Mouse (Mus musculus) midbrain, embryonic 14.5 days (tissue): ENCODE data around the gene D5Ertd579e. TPM values are rescaled to one million over a fixed set of nuclear protein-coding genes. Genes with fewer than 3 reads are reported as not detected.

Source experiments
- ATAC-seq: fragments of 200-750 bp; cut with Nextera tagmentation; 2 replicates; pipeline ENCODE4 v1.8.0; 2017; ENCODE audit warnings: moderate number of reproducible peaks, moderate library complexity; ENCODE audit not compliant: low FRiP score, low TSS enrichment
- DNase-seq: peaks from one replicate; pipeline ENCODE4 v3.0.0-alpha.2; 2015
- H3K27ac ChIP-seq: fragments of 300-500 bp; sonication (generic); replicated peaks from 2 replicates; pipeline ENCODE4 v1.5.1; 2014; ENCODE audit warnings: mild to moderate bottlenecking, low read depth, low read length, moderate library complexity
- H3K27me3 ChIP-seq: fragments of 300-500 bp; sonication (generic); 2 replicates; pipeline ENCODE4 v1.6.1; 2014; ENCODE audit warnings: low read length, control low read depth, mixed read lengths; ENCODE audit not compliant: control insufficient read depth, insufficient read depth
- H3K36me3 ChIP-seq: fragments of 300-500 bp; sonication (generic); 2 replicates; pipeline ENCODE4 v1.6.1; 2014; ENCODE audit warnings: low read length, control low read depth; ENCODE audit not compliant: control insufficient read depth, insufficient read depth
- H3K4me1 ChIP-seq: fragments of 300-500 bp; sonication (generic); 2 replicates; pipeline ENCODE4 v1.6.1; 2014; ENCODE audit warnings: mild to moderate bottlenecking, antibody characterized with exemption, low read length, control low read depth; ENCODE audit not compliant: control insufficient read depth, insufficient read depth
- H3K4me2 ChIP-seq: fragments of 300-500 bp; sonication (generic); 2 replicates; pipeline ENCODE4 v1.6.1; 2014; ENCODE audit warnings: mild to moderate bottlenecking, low read length, moderate library complexity
- H3K4me3 ChIP-seq: fragments of 300-500 bp; sonication (generic); replicated peaks from 2 replicates; pipeline ENCODE4 v1.5.1; 2014; ENCODE audit warnings: low read depth, low read length
- H3K9ac ChIP-seq: fragments of 300-500 bp; sonication (generic); replicated peaks from 2 replicates; pipeline ENCODE4 v1.6.1; 2014; ENCODE audit warnings: mild to moderate bottlenecking, low read length, moderate library complexity
- H3K9me3 ChIP-seq: fragments of 300-500 bp; sonication (generic); 2 replicates; pipeline ENCODE4 v1.6.1; 2016; ENCODE audit warnings: low read length, control low read depth, mixed read lengths; ENCODE audit not compliant: control insufficient read depth
- WGBS: fragments of 180-500 bp; shearing (Covaris S2); extraction: QIAGEN DNeasy Blood & Tissue Kit; methylation state at CpG from one replicate; pipeline ENCODE4 v1.1.7; 2014; 5-methylcytosine and 5-hydroxymethylcytosine counted together
- polyA plus RNA-seq: library from polyadenylated mRNA; unstranded; fragments of >200 nt; fragmentation: Nextera tagmentation; extraction: Ambion mirVana; gene quantifications from 2 replicates; pipeline ENCODE4 v1.2.1, GENCODE M21; 2014

Gene D5Ertd579e
- polyA plus RNA-seq = 38.8 and 53.7 TPM in 2 replicates

DNA sequence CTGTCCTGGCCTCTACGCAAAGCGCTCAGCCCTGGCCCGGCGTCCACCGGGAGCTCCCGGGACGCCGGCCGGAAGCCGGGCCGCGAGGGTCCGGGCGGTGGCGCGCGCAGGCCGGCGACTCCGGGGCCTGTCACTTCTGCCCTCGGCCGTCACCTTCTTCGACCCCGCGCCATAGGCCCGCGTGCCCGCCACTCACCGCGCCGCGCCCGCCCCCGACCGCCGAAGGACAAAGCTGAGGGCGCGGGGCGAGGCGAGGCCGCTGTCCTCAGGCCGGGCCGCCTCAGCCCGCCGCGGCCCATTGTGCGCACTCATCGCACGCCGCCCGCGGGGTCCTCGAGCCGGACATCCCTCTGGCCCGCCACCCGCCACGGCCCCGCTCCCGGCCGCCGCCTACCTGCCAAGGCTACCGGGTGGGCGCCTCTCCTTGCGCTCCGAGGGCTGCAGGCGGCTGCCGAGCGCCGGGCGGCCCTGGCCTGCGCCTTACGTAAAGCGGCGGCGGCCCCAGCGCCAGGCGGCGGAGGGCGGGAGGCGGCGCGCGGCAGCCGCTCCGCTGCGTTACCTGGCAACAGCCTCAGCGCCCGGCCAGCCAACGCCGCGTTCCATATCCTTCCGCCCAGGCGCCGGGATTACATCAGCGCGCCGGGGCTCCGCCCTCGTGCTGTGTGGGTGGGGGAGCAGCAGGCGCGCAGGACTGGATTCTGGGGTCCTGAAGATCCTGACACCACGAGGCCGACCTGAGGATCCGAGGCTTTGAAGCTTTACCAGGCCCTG, at the start of gene D5Ertd579e:
Gene D5Ertd579e, minus strand, starts transcription at position 564 of the 771 bp plus-strand sequence.
- H3K36me3 ChIP-seq = no peaks in the 10 kb centered on the region
- ATAC-seq = peak; percentile 96
- H3K27ac ChIP-seq = peak within 1 kb of the TSS; percentile 93
- under 1% methylated on average over 93 of the region's 104 CpGs for WGBS
- peak; percentile 97 for DNase-seq
- no peaks in the 10 kb centered on the region for H3K27me3 ChIP-seq
- peak within 1 kb of the TSS; percentile 78 for H3K4me3 ChIP-seq
- no peaks in the 10 kb centered on the region for H3K9me3 ChIP-seq
- H3K9ac ChIP-seq = peak within 1 kb of the TSS; percentile 81
- H3K4me1 ChIP-seq = peaks cover 11% of the 10 kb centered on the region
- H3K4me2 ChIP-seq = peak within 1 kb of the TSS; percentile 82

GRCm38 (mm10) chr5:36742126-36742848, 46.5 kb upstream of the D5Ertd579e start:
- Histone ChIP-seq H3K4me1 (peaks cover 7% of the 10 kb centered on the region), H3K36me3 (no peaks in the 10 kb centered on the region), H3K4me2 (no peak overlapping the region), H3K9me3 (no peaks in the 10 kb centered on the region), H3K4me3 (no peak overlapping the region), H3K9ac (no peak overlapping the region), H3K27ac (no peak overlapping the region), H3K27me3 (no peaks in the 10 kb centered on the region)
- 39% methylated on average over 16 of the region's 16 CpGs for WGBS
- no peak for ATAC-seq
- peak; percentile 83 for DNase-seq

GRCm38 (mm10) chr5:36739829-36740228, 44.0 kb upstream of the D5Ertd579e start:
- ATAC-seq = no peak

GRCm38 (mm10) chr5:36738799-36739615, 43.2 kb upstream of the D5Ertd579e start:
- no peak overlapping the region for H3K27ac ChIP-seq
- peak; percentile 25 for DNase-seq

More at GRCm38 (mm10) chr5:36739829-36740228, 44.0 kb upstream of the D5Ertd579e start:
- Histone ChIP-seq H3K4me2 (no peak overlapping the region), H3K27me3 (no peaks in the 10 kb centered on the region), H3K27ac (no peak overlapping the region), H3K9ac (no peak overlapping the region), H3K4me3 (no peak overlapping the region), H3K9me3 (no peaks in the 10 kb centered on the region), H3K4me1 (no peaks in the 10 kb centered on the region), H3K36me3 (no peaks in the 10 kb centered on the region)
- 58% methylated on average over 4 of the region's 4 CpGs for WGBS
- DNase-seq = peak; percentile 41

DNA sequence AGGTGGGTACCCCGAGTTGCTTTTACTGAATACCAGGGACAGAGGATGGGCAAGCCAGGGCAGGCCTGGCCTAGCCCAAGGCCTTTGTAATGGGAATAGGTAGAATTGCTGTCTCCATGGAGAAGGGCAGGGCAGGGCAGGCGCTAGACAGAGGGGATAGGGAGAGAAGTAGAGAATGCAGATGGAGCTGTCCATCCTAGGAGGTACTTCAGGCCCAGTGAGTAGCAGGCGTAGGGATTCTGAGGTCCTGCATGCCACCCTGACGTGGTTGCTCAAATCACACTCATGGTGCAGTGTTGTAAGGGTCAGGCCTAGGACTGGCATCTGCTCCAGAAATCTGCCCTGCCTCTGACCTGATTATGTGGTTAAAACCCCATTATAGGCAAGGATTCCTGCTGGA, 41.9 kb upstream of the D5Ertd579e start:
- DNase-seq (no peak), ATAC-seq (no peak)
- H3K9ac ChIP-seq = no peak overlapping the region
- no peaks in the 10 kb centered on the region for H3K27me3 ChIP-seq
- H3K36me3 ChIP-seq = no peaks in the 10 kb centered on the region
- no peak overlapping the region for H3K4me3 ChIP-seq
- H3K4me2 ChIP-seq = no peak overlapping the region
- H3K9me3 ChIP-seq = no peaks in the 10 kb centered on the region
- H3K4me1 ChIP-seq = no peaks in the 10 kb centered on the region
- 60% methylated on average over 4 of the region's 4 CpGs for WGBS
- H3K27ac ChIP-seq = no peak overlapping the region

More at GRCm38 (mm10) chr5:36738799-36739615, 43.2 kb upstream of the D5Ertd579e start:
- Histone ChIP-seq H3K4me2 (no peak overlapping the region), H3K36me3 (no peaks in the 10 kb centered on the region), H3K4me3 (no peak overlapping the region), H3K4me1 (no peaks in the 10 kb centered on the region), H3K27me3 (no peaks in the 10 kb centered on the region), H3K9me3 (no peaks in the 10 kb centered on the region), H3K9ac (no peak overlapping the region)
- 73% methylated on average over 16 of the region's 16 CpGs for WGBS
- ATAC-seq = no peak; the same call in 1 of the 2 replicates

DNA sequence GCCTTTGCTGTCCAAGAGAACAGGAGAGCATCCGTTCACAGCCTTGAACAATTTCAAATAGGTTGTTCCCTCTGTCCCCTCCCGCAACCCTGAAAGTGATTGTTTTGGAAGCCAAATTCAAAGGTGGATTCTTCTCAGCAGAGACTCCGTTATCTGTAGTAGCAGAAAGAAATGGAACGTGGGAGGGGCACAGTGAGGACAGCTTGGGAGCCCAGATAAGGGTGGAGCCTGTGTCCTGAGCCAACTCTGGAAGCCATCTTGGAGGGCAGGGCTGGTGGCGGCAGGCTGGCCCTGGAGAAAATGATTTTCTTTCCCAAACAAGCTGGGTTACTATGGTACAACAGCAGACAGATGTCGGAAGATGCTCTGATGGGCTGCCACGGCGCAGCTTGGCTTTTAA, 40.2 kb upstream of the D5Ertd579e start:
- Histone ChIP-seq H3K4me1 (no peaks in the 10 kb centered on the region), H3K4me3 (no peak overlapping the region), H3K9ac (no peak overlapping the region), H3K27me3 (no peaks in the 10 kb centered on the region), H3K9me3 (no peaks in the 10 kb centered on the region), H3K27ac (no peak overlapping the region), H3K4me2 (no peak overlapping the region), H3K36me3 (no peaks in the 10 kb centered on the region)
- WGBS = 77% methylated on average over 8 of the region's 8 CpGs
- DNase-seq = no peak
- no peak for ATAC-seq

DNA sequence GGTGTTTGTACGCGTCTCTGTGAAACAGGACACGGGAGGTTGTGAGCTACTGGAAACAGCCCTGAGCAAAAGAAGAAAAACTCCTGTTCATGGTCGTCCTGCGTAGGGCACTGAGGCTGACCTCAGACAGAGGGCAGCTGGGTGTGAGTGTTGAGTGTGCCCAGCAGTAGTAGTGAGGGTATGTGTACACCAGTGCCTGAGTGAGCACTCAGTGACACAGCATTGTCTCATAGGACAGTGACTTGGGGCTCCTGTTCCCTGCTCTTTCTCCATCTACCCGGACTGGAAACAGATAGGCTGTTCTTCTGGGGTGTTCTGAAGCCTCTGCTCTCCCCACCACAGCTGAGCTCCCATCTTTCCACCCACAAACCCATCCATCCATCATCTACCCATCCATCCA, 39.3 kb upstream of the D5Ertd579e start:
- no peak overlapping the region for H3K4me2 ChIP-seq
- DNase-seq (no peak), ATAC-seq (no peak)
- no peaks in the 10 kb centered on the region for H3K36me3 ChIP-seq
- WGBS = 88% methylated on average over 6 of the region's 6 CpGs
- no peak overlapping the region for H3K4me3 ChIP-seq
- H3K9ac ChIP-seq = no peak overlapping the region
- H3K9me3 ChIP-seq = no peaks in the 10 kb centered on the region
- H3K27ac ChIP-seq = no peak overlapping the region
- no peaks in the 10 kb centered on the region for H3K4me1 ChIP-seq
- no peaks in the 10 kb centered on the region for H3K27me3 ChIP-seq

DNA sequence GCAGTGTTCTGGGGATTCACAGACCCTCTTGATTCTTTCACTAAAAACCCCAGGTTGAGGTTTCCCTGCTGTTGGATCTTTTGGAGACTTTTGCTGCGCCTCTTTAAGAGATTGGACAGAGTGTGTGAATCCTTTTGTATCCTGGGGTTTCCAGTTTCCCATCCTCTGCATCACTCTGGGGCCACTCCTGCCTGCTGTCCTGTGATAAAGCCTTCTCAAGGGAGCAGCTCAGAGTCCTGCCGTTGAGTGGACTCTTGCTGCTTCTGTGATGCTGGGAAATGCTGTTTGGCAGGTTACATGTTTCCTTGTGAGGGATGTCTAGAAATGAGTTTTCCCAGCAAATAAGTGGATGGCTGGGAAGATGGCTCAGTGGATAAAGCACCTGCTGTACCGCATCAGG, 37.6 kb upstream of the D5Ertd579e start:
- DNase-seq (no peak), ATAC-seq (no peak)
- Histone ChIP-seq H3K4me3 (no peak overlapping the region), H3K4me2 (no peak overlapping the region), H3K4me1 (no peaks in the 10 kb centered on the region), H3K27me3 (no peaks in the 10 kb centered on the region), H3K36me3 (no peaks in the 10 kb centered on the region), H3K9ac (no peak overlapping the region), H3K27ac (no peak overlapping the region), H3K9me3 (no peaks in the 10 kb centered on the region)
- 72% methylated on average over 3 of the region's 3 CpGs for WGBS
